Mouse (Mus musculus): ENCODE data around the gene C130050O18Rik.

DNA sequence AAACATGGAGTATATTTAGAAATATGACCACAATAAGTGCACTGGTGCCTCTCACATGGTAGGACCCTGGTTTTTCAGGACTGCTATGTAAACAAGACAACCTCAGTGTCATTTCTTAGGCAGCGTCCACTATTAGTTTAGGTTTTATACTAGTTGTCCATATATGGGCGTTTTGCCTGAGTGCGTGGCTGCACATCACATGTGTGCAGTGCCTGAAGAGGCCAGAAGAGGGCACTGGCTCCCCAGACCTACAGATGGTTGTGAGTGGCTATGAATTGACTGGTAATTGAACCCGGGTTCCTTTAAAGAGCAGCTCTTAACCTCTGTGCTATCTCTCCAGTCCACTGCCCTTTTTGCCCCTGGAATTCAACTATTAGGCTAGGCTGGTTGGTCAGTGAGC, 11.9 kb downstream of the C130050O18Rik start:
- TF ChIP-seq CTCF (IDR thresholded peaks at IDR 0.05; ENCODE audit: low read depth, low read length) (peak; percentile 31; the same call in 1 of the 2 replicates), GATA2 (IDR thresholded peaks at IDR 0.05; ENCODE audit: borderline replicate concordance, low read depth, low read length) (no peak), GATA1 (IDR thresholded peaks at IDR 0.05; ENCODE audit: borderline replicate concordance, low read length) (no peak)

All from G1E (cell line).